Mouse (Mus musculus): Measurements from ENCODE around the gene Txndc8.

The Txndc8 gene

GRCm38 (mm10) chr4:57956029-57956960 lies 52.6 kb downstream of the Txndc8 start, which contains the start of gene Txn1:
Gene Txn1, minus strand, starts transcription at chr4:57956411.
- peak; percentile 98 for DNase-seq

DNA sequence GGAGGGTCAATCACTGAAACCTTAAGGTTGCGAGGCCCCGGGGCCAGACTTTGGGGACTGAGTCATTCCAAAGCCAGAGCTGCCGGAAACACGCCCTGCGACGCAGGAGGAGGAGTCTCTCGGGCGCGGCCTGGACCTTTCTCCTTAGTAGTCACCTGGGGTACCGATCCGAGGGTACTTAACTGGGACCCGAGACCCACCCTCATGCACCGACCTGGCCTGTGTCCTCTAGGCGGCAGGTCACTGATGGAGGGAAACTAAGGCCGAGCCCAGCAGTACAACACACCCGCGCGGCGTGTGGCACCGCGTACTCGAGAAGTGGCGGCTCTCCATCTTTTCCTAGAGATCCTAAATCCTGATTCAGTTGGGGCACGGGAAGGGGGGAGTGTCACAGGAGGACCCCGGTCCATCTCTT lies 53.4 kb downstream of the Txndc8 start:
- DNase-seq, result peak; percentile 79

DNA sequence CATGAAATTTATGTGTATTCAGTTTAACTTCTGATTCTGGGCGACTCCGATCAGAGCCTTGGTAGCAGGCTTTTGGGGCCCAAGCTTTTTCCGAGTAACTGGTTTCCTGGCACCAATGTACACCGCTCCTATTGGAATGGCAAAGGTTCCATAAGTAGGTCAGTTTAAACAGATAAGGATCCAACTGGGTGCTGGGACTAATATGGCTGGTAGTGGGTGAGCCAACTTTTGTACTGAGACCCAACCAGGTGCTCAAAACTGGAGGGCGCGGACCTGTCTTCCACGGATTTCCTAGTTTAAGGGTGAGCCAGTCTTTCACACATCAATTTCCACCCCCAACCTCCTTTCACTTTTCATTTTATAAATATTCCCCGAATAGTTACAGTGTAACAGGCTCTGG lies 53.9 kb downstream of the Txndc8 start:
- DNase-seq, result no peak

- no peak for DNase-seq
Observed at GRCm38 (mm10) chr4:57954580-57954979, 54.3 kb downstream of the Txndc8 start.

DNA sequence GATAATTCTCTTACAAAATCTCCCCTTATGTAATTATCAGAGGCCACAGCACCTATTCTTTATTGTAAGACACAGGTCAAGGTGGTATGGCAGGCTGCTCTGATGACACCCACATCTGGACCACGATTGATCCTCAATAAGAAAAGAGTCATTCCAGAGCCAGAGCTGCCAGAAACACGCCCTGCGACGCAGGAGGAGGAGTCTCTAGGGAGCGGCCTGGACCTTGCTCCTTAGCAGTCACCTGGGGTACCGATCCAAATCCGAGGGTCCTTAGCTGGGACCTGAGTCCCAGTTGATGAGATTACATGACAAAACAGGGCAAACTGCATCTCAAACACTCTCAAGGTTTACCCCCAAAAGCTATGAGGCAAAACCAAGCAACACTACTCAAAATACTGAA lies 55.1 kb downstream of the Txndc8 start:
- DNase-seq, result no peak

DNA sequence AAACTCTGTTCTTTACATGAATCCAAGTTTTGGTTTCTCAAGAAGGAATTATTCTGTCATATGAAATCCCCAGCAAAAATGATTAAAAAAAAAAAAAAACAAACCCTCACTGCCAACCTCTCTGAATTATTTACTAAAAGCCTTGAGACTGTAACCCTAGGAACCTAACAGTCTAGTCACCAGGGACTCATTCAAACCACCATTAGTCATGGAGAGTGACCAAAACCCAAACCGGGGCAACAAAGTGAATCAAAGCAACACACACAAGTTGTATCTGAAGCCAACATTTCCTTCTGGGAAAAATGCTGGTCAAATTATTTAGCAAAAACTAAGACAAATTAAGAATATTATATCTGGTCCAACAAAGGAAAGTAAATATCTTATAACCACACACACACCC lies 56.0 kb downstream of the Txndc8 start:
- no peak for DNase-seq

GRCm38 (mm10) chr4:57952416-57952815 lies 56.5 kb downstream of the Txndc8 start:
- DNase-seq, result no peak

DNA sequence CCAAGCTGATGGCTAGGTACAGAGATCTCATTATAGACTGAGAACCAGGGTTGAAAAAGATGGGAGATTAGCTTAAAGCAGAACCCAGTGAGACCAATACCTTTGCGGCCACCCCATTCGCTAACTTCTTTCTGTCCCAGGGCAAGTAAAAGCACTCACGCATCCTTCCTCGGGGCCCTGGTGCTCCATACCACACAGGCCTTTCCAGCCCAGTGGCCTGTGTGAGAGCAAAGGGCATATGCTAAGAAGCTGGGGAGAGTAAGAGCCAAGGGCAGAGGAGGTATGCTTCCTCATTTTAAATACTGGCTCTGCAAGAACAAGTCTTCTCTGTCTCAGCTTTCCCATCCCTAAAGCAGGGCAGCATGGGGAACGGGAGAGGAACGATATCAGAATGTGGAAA lies 59.1 kb downstream of the Txndc8 start:
- no peak for DNase-seq

DNA sequence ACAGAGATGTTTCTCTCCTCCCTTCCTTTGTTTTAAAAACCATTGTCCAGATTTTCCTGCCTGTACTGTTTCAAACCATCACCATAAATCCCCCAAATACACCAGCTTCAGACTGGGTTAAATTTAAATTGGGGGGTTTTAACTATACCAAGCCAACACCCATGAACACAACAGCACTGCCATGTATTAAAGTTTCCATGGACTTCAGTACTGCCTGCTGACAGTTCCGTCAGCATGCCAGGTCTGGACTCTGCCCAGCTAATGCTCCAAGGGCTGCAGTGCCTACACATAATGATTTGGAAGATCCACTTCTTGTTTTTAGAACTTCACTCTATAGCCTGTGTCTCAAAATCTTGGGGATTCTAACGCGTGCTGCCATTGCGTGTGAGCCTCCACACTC lies 61.4 kb downstream of the Txndc8 start:
- no peak for DNase-seq

GRCm38 (mm10) chr4:57947036-57947435 lies 61.9 kb downstream of the Txndc8 start:
- DNase-seq, result no peak

GRCm38 (mm10) chr4:57942892-57943291 lies 66.0 kb downstream of the Txndc8 start:
- no peak for DNase-seq

GRCm38 (mm10) chr4:57940631-57941030 lies 68.3 kb downstream of the Txndc8 start:
- no peak for DNase-seq

DNA sequence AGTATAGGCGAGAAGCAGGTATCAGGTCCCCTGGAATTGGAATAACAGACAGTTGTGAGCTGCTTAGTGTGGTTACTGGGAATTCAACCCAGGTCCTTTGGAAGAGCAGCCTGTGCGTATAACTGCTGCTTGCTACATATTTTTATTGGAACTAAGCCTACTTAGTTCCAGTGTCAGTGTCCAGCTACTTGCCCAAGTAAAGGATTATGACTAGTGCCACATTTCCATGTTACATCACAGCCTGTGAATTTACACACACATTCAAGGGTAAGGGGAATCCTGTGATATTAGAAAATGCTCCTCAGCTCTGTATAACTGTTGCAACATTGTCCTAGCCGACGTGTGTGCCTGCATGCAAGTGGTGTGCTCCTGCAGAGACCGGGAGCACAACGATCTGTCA lies 71.6 kb downstream of the Txndc8 start:
- no peak for DNase-seq

- DNase-seq, result no peak
Observed at GRCm38 (mm10) chr4:57934181-57934580, 74.7 kb downstream of the Txndc8 start.

All from lung, postnatal 10 days (tissue).